Mouse (Mus musculus) heart, adult 2 months (tissue): ENCODE measurements around the gene Gm4302.
"Not testable (repeated sequence)": the region's sequence is repeated elsewhere in the genome, so short reads cannot be mapped to it uniquely, and the experiment has no call there.

Experiments used
- CTCF ChIP-seq: fragments of 200-600 bp; IDR thresholded peaks from 2 replicates; pipeline ENCODE4 v1.8.1; 2022; ENCODE audit warnings: antibody characterized with exemption, mild to moderate bottlenecking, moderate library complexity
- POLR2A ChIP-seq: fragments of 200-500 bp; IDR thresholded peaks from 2 replicates; pipeline ENCODE4 v1.6.1; 2011; ENCODE audit warnings: mild to moderate bottlenecking, low read depth, low read length, control low read depth; ENCODE audit not compliant: insufficient read depth

- TF ChIP-seq POLR2A, CTCF: not testable (repeated sequence)
Observed at GRCm38 (mm10) chr10:100335376-100335775, 5.3 kb upstream of the Gm4302 start, which contains the start of gene Gm4301.
